ENCODE assay signal across 8 mouse cellular contexts in genomic region chr12:105010213-105010790, GRCm38 (mm10). TPM values are rescaled to one million over a fixed set of nuclear protein-coding genes. Genes with fewer than 3 reads are reported as not detected.
DNase-seq lines count a peak whose midpoint lies in the region; ATAC-seq and TF ChIP-seq lines count a peak whose summit lies in the region.

No protein-coding gene starts in this region.

- peaks cover 37% of the 10 kb centered on the region for H3K4me1 ChIP-seq in kidney, embryonic 15.5 days
- H3K4me1 ChIP-seq in embryonic facial prominence, embryonic 10.5 days = peaks cover 32% of the 10 kb centered on the region
- H3K4me1 ChIP-seq in intestine, postnatal 0 days (replicated peaks; ENCODE audit: control insufficient read depth, insufficient read depth, low read length) = peaks cover 11% of the 10 kb centered on the region; the same call in 1 of the 2 replicates
- peaks cover 20% of the 10 kb centered on the region for H3K4me1 ChIP-seq in neural tube, embryonic 12.5 days

- ATAC-seq in kidney, embryonic 15.5 days (replicated peaks; ENCODE audit: low FRiP score) = peak; percentile 41
- no peak for ATAC-seq in intestine, postnatal 0 days
- ATAC-seq in neural tube, embryonic 12.5 days (ENCODE audit: low FRiP score, low read depth) = peak; percentile 39
- ATAC-seq in monocyte, adult 5-6 weeks (replicated peaks; ENCODE audit: insufficient number of reproducible peaks, low FRiP score, low TSS enrichment, poor library complexity, severe bottlenecking) = no peak

- peaks cover 44% of the 10 kb centered on the region for H3K27me3 ChIP-seq in kidney, embryonic 15.5 days
- H3K27me3 ChIP-seq in embryonic facial prominence, embryonic 10.5 days (replicated peaks; ENCODE audit: low read depth, poor library complexity, severe bottlenecking) = peaks cover 67% of the 10 kb centered on the region
- H3K27me3 ChIP-seq in intestine, postnatal 0 days (replicated peaks; ENCODE audit: control insufficient read depth, insufficient read depth, low read length) = peaks cover 5% of the 10 kb centered on the region; the same call in 1 of the 2 replicates
- H3K27me3 ChIP-seq in neural tube, embryonic 12.5 days (replicated peaks) = peaks cover 42% of the 10 kb centered on the region

- H3K27ac ChIP-seq in kidney, embryonic 15.5 days = no peak overlapping the region
- H3K27ac ChIP-seq in embryonic facial prominence, embryonic 10.5 days (replicated peaks) = peak overlapping the region; percentile 61; the same call in 1 of the 2 replicates
- no peak overlapping the region for H3K27ac ChIP-seq in intestine, postnatal 0 days (ENCODE audit: low read depth, low read length)
- H3K27ac ChIP-seq in neural tube, embryonic 12.5 days = no peak overlapping the region

- no peaks in the 10 kb centered on the region for H3K9me3 ChIP-seq in kidney, embryonic 15.5 days (replicated peaks)
- no peaks in the 10 kb centered on the region for H3K9me3 ChIP-seq in embryonic facial prominence, embryonic 10.5 days
- no peaks in the 10 kb centered on the region for H3K9me3 ChIP-seq in intestine, postnatal 0 days (ENCODE audit: control insufficient read depth)
- no peaks in the 10 kb centered on the region for H3K9me3 ChIP-seq in neural tube, embryonic 12.5 days

- no peaks in the 10 kb centered on the region for H3K36me3 ChIP-seq in kidney, embryonic 15.5 days
- no peaks in the 10 kb centered on the region for H3K36me3 ChIP-seq in embryonic facial prominence, embryonic 10.5 days (replicated peaks)
- H3K36me3 ChIP-seq in intestine, postnatal 0 days (ENCODE audit: control insufficient read depth, insufficient read depth) = no peaks in the 10 kb centered on the region
- no peaks in the 10 kb centered on the region for H3K36me3 ChIP-seq in neural tube, embryonic 12.5 days

- TF ChIP-seq CTCF in intestine, postnatal 0 days (IDR thresholded peaks at IDR 0.05; ENCODE audit: low read depth) = no peak

- H3K4me2 ChIP-seq in kidney, embryonic 15.5 days = peak overlapping the region; percentile 92
- peak overlapping the region; percentile 73 for H3K4me2 ChIP-seq in intestine, postnatal 0 days (replicated peaks; ENCODE audit: low read depth)
- peak overlapping the region; percentile 99 for H3K4me2 ChIP-seq in neural tube, embryonic 12.5 days (replicated peaks)

- H3K9ac ChIP-seq in kidney, embryonic 15.5 days = peak overlapping the region; percentile 55
- H3K9ac ChIP-seq in intestine, postnatal 0 days (ENCODE audit: low read depth, low read length) = peak overlapping the region; percentile 66
- H3K9ac ChIP-seq in neural tube, embryonic 12.5 days = peak overlapping the region; percentile 61

- DNase-seq in kidney, postnatal 25 days = no peak
- no peak for DNase-seq in embryonic facial prominence, embryonic 10.5 days (ENCODE audit: low spot score)
- no peak for DNase-seq in cerebellum, postnatal 36 days
- DNase-seq in urinary bladder, postnatal 14 days (ENCODE audit: low spot score) = no peak

- peak overlapping the region; percentile 75 for H3K4me3 ChIP-seq in kidney, embryonic 15.5 days (replicated peaks)
- H3K4me3 ChIP-seq in embryonic facial prominence, embryonic 10.5 days = peak overlapping the region; percentile 82
- H3K4me3 ChIP-seq in intestine, postnatal 0 days (ENCODE audit: low read depth, low read length) = peak overlapping the region; percentile 64
- H3K4me3 ChIP-seq in neural tube, embryonic 12.5 days = peak overlapping the region; percentile 53

- WGBS in kidney, embryonic 15.5 days = 18% methylated on average over 9 of the region's 9 CpGs
- WGBS in embryonic facial prominence, embryonic 10.5 days = 13% methylated on average over 9 of the region's 9 CpGs
- WGBS in intestine, postnatal 0 days = 24% methylated on average over 9 of the region's 9 CpGs
- WGBS in neural tube, embryonic 12.5 days = 20% methylated on average over 9 of the region's 9 CpGs

RNA-seq across cellular contexts. Expression of gene Syne3, which starts 0.7 kb away (rescaled TPM):
- polyA plus RNA-seq in kidney, embryonic 15.5 days (2015; fragmentation: Nextera tagmentation; extraction: Ambion mirVana) = 0.82 TPM in 2 replicates
- polyA plus RNA-seq in embryonic facial prominence, embryonic 10.5 days (2016; fragmentation: Nextera tagmentation; extraction: Ambion mirVana) = 0.24 and 0.26 TPM in 2 replicates
- 1.6 and 1.8 TPM in 2 replicates for polyA plus RNA-seq in intestine, postnatal 0 days (2015; fragmentation: Nextera tagmentation; extraction: Ambion mirVana)
- 0.06 and 0.17 TPM in 2 replicates for polyA plus RNA-seq in neural tube, embryonic 12.5 days (2016; fragmentation: Nextera tagmentation; extraction: Ambion mirVana)
- total RNA-seq in monocyte, adult 5-6 weeks (2017) = 44.7 to 96.7 TPM (median 53.9 TPM) in 3 replicates

RNA-seq across cellular contexts. Expression of gene Glrx5, which starts 22.2 kb away (rescaled TPM):
- 159 and 184 TPM in 2 replicates for polyA plus RNA-seq in kidney, embryonic 15.5 days (2015; fragmentation: Nextera tagmentation; extraction: Ambion mirVana)
- polyA plus RNA-seq in embryonic facial prominence, embryonic 10.5 days (2016; fragmentation: Nextera tagmentation; extraction: Ambion mirVana) = 218 and 234 TPM in 2 replicates
- polyA plus RNA-seq in intestine, postnatal 0 days (2015; fragmentation: Nextera tagmentation; extraction: Ambion mirVana) = 209 TPM in 2 replicates
- 184 and 189 TPM in 2 replicates for polyA plus RNA-seq in neural tube, embryonic 12.5 days (2016; fragmentation: Nextera tagmentation; extraction: Ambion mirVana)
- total RNA-seq in monocyte, adult 5-6 weeks (2017) = 6.8 to 10.9 TPM (median 10.2 TPM) in 3 replicates

Comparison
In these comparisons a context has a peak if more than half of its experiments do, and no peak if none do; other contexts are left out.
1. ATAC-seq: peak in kidney, embryonic 15.5 days (single experiment) and neural tube, embryonic 12.5 days (single experiment); none in intestine, postnatal 0 days (single experiment) and monocyte, adult 5-6 weeks (single experiment).
2. Peak in every context shown above with its lines, with median percentiles within 50 percentile points of each other: H3K4me2 ChIP-seq, H3K4me3 ChIP-seq and H3K9ac ChIP-seq.